Mouse (Mus musculus) forelimb bud, embryonic 11.5 days (tissue): Measurements from ENCODE around the gene St6galnac4.

Experiments used
- DNase-seq: peaks from one replicate; pipeline ENCODE4 v3.0.0-alpha.2; 2012; ENCODE audit warnings: low read depth, low spot score

St6galnac4 gene

DNA sequence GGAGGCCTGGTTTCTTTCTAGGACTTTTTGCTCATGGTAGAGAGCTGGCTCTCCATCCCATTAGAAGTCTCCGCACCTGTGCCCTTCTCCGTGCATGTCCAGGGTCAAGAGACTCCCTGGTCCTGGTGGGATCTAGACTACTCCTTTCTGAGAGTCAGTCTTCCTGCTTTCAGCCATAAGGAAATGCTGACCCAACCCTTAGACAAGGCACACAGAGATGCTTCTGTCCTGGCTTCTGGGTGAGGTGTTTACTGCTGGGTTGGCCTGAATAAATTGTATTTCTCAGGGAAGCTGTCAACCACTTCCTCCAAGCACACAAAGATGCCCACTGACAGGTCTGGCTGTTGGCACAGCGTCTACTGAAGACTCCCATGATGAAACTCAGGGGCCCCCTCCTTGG is 12.5 kb downstream of the St6galnac4 start, which contains the start of gene St6galnac6:
TSS of gene St6galnac6 (plus strand) at position 301 of the 400 bp plus-strand sequence.
- DNase-seq: no peak

GRCm38 (mm10) chr2:32601417-32602065 is 14.6 kb downstream of the St6galnac4 start:
- no peak for DNase-seq

DNA sequence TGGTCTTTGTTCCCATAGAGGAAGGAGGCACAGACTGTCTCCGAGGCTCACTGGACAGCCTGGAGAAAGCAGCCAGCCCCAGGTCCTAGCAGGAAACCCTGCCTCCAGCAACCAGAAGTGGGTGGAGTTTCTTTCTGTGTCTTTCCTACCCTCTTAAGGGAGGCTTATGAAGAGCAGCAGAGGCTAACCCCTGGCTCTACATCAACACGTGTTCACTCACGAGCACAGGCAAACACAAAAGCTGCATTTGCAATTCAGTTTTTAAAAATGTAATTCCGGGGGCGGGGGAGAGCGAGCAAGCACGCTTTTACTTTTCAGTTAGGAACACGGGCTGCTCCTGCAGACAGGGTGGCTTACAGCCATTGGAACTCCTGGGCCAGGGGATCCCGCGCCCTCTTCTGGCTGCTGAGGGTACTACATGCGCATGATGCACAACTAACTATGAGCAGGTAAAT is 15.7 kb downstream of the St6galnac4 start:
- peak; percentile 81 for DNase-seq

DNA sequence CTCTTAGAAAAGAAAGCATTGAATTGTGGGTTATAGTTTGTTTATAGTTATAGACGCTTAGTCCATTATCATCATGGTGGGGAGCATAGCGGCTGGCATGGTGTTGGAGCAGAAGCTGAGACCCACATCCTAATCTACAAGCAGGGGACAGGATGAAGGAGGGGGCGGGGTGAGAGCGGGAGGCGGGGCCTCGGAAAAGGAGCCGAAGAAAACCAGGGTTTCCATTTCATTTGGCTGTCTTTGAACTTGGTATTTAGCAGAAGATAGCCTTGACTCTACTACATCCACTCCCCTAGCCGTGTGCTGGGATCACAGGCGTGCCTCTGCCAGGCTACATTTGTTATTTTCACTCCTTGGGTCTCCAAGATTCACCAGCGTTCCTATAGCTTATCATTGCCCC is 17.7 kb downstream of the St6galnac4 start:
- DNase-seq: no peak

GRCm38 (mm10) chr2:32606161-32607142 is 19.6 kb downstream of the St6galnac4 start:
- DNase-seq: peak; percentile 80

- peak; percentile 70 for DNase-seq
Measured at GRCm38 (mm10) chr2:32607262-32607947, 20.5 kb downstream of the St6galnac4 start.

DNA sequence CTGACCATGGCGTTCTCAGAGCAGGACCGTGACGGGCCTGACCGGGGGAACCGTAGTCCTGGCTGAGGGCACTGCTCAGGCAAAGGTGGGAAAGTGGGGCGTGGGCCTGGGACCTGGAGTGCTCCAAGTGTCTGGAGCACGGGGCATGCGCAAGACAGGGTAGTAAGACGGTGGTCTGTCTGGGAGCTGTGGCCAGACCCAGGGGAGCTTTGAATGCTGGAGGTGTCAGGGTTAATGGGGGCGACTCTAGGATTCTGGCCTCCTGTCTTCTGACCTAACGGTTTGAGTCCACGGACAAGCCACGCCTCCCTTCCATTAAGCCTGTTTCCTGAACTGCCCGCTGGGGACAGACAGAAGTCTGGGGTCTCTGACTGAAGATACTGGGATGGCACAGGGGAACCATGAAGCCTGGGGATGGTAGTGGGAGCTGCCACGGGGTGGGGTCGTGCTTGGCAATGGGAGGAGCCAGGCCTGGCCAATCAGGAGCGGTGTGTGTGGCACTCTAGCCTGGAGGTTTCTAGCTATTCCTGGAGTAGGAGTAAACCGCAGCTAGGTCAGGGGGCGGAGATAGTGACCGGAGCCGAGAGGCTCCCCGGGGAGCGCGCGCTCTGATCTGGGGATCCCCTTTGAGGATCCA is 21.4 kb downstream of the St6galnac4 start:
- DNase-seq: peak; percentile 62

GRCm38 (mm10) chr2:32608778-32609435 is 22.0 kb downstream of the St6galnac4 start:
- no peak for DNase-seq

DNA sequence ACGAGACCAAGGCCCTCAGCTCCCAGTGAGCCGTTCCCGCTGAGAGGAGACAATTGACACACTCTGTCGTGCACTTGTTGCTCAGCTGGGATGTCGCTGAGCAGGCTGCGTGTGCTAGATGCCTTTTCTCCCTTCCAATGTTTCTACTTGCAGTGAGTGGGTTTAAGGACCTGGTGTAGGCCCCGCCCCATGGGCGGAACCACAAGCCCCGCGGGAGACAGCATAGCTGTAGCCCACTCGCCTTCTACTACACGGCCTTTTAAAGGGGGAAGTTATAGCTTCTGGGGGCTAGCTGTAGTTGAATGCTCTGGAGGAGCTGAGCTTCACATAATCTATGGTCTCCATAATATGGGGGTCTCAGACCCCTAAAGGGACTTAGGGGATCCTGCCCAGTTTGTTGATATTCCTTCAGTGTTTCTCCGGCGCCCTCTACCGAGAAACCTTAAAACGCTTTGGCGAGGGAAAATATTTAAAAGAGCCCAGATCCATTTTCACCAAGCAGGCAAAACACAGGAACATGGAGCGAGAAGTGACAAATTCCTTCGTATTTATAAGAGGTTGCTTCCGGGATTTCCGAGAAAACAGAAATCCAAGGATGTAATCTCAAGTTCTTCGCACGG is 23.8 kb downstream of the St6galnac4 start:
- DNase-seq: no peak

GRCm38 (mm10) chr2:32612274-32612673 is 25.4 kb downstream of the St6galnac4 start:
- no peak for DNase-seq

DNA sequence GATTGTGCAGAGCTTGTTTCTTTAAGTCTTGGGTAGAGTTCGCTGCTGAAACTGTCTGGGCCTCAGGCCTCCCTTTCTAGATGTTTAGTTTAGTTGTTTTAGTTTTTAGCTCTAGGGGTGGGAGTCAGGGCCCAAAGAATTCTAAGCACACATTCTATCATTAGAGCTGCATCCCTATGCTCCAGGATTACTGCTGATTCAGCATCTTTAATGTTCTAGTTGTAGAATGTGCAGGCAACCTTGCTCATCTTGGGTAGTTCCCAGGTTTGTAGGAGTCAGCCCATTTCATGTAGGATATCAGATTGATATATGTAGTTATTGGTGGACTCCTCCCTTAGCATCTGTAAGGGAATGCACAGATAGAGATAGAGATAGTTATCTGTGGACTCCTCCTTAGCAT is 30.2 kb downstream of the St6galnac4 start:
- DNase-seq: no peak

DNA sequence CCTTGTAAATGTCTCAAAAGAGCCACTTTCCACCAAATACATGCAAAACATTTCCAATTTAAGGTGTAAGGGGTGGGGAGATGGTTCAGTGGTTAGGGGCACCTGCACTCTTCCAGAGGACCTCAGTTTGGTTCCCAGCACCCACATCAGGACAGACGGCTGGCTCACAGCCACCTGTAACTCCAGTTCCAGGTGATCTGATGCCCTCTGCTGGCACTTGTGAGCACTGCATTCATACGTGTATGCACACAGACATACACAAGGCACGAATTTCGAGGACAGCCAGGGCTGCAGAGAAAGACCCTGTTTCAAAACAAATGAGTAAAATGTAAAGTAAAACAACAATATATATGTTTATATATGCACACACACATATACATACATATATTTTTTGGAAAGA is 30.7 kb downstream of the St6galnac4 start:
- no peak for DNase-seq

DNA sequence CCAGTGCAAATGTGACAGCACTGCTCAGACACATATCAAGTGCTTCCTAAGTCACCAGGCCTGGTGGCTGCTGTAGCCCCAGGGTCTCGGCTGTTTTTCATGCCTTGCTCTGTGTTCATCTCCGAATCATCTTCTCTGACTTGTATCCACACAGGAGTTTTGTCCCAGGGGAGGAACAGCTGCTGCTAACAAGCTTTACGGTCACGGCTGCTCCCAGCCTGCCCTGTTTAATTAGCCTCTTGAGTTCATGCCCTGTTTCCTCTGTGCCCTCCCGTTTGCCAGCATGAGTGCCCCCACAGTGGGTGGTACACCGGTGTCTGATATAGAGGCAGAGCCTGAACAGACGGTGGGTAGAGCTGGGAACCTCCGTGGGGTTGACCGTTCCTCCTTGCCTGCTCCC is 31.2 kb downstream of the St6galnac4 start:
- no peak for DNase-seq

- peak; percentile 68 for DNase-seq
Measured at GRCm38 (mm10) chr2:32620682-32621516, 34.0 kb downstream of the St6galnac4 start.

- DNase-seq: no peak
Measured at GRCm38 (mm10) chr2:32621517-32621859, 34.6 kb downstream of the St6galnac4 start, which contains the start of gene Ak1. Gene Ak1 (plus strand): TSS chr2:32621758.

DNA sequence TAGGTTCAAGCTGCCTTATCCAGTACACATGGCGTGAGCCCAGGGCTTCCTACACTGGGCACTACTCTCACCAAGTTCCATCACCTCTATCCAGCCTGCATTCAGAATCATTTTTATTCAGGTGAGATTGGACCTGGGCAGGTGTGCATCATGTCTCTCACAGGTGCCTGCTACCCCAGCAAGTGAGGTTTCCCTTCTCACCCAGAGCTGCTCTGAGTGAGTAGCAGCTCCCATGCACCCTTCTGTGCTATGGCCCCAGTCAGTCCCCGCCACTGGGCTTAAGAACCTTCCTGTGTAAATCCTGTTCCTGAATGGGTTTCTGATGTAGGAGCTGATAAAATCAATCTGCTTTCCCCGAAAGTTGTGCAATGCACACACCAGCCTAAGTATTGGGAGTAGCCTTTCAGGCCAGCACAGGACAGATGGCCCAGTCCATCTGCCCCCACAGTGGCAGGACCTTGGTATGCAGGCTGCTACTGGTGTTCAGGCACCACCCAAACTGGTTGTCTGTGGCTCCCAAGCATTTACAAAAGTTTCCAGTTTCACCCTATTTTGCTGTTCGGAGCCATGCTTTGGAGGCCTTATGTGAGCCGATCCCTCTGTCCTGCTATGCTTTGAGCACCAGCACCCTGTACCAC is 37.3 kb downstream of the St6galnac4 start:
- no peak for DNase-seq

GRCm38 (mm10) chr2:32625212-32625872 is 38.4 kb downstream of the St6galnac4 start:
- peak; percentile 71 for DNase-seq

DNA sequence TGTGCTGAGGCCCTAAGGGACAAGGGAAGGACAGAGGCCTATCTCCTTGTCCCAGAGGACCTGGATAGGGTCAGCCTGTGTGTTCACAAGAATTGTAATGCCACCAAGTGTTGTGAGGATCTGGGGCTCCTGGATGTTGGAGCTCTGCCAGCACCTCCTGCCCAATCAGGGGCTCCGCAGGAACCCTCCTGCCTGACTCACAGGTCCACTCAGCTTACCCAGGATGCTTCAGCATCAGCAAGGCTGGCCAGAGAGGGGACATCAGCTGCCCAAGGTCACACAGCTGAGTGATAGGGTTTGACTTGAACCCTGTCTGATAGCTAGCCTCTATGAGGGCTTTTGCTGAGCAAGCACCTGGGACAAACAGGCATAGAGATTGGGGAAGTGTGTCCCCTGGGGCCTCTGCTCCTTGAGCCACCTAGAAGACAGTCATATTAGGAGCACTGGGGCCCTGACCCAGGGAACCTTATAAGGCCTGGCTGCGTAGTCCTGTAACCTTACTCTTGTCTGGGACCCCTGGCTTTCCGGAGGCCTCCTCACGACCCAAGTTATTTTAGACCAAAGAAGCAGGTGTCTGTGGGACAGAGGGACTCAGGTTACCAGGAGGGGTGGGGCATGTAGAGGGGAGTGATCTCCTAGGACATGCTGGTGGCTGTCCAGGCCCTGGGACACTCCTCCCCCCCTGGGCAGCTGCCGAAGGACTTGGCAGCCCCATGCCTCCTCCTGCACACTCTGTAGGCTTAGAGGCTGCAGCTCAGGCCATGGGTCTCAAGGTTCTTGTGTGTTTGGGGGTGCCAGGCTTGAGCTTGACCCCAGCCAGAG is 39.2 kb downstream of the St6galnac4 start:
- DNase-seq: no peak
